Mouse (Mus musculus): ENCODE measurements around the gene Ptk7.

Ptk7 gene

DNA sequence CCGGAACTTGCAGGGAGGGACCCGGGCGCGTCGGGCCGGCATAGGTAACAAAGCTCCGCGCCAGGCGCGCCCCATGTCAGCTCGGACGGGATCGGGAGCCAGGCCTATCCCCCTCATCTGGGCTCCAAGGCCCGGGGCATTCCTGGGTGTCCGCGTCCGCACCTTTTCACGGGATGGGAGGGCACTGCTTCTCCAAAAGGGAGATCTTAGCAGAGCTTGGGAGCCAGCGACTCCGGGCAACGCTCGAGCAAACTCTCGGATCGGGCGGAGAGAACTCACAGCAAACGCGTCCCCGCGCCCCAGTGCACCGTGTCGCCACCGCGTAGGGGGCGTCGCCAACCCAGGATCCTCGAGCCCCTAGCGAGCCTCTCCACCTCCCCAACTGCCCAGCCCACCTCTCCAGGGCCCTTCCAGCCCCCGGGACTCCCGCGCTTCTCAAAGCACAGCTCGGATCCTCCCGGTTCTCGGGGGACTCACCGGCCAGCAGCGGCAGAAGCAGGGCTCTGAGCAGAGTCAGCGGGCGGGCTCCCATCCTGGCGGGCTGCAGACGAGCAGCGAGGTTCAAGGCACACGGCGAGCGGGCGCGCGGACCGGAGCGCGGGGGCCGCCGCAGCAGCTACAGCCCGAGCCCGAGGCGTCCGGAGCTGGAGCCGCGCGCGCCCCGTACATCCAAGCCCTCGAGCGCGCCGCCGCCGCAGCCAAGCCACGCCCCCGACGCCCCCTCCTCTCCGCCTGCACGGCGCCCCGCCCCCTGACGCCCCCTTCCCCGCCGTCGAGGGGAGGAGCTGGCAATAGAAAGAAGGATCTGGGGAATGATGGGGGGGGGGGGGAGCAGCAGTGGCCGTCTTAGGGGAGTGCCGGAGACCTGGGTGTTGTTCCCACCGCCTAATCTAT, at the start of gene Ptk7:
TSS of gene Ptk7 (minus strand) at position 714 of the 894 bp plus-strand sequence.
- DNase-seq = peak; percentile 96

DNA sequence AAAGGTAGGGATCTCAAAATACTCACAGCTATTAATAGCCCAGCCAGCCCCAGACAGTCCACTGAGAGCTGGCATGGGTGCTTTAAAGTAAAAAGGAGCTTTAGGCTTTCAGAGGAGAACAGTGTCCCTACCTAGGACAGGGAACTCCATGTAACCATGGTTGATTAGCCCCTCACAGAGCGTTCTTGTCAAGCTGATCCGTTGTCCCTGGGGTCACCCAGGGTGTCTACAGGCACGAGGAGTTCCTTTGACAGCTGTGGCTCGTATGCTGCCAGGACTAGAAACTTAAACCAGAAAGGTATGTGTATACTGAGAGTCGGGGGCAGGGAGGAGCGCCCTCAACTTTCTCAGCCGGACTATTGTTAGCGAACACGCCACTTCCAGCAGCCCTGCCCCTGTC, 49.6 kb upstream of the Ptk7 start:
- peak; percentile 96 for DNase-seq

- peak; percentile 95 for DNase-seq
Measured at GRCm38 (mm10) chr17:46678416-46678815, 49.1 kb upstream of the Ptk7 start, which contains the start of gene Mea1. TSS of gene Mea1 (plus strand) at chr17:46678793.

- DNase-seq = peak; percentile 96
Measured at GRCm38 (mm10) chr17:46674530-46675283, 45.4 kb upstream of the Ptk7 start.

DNA sequence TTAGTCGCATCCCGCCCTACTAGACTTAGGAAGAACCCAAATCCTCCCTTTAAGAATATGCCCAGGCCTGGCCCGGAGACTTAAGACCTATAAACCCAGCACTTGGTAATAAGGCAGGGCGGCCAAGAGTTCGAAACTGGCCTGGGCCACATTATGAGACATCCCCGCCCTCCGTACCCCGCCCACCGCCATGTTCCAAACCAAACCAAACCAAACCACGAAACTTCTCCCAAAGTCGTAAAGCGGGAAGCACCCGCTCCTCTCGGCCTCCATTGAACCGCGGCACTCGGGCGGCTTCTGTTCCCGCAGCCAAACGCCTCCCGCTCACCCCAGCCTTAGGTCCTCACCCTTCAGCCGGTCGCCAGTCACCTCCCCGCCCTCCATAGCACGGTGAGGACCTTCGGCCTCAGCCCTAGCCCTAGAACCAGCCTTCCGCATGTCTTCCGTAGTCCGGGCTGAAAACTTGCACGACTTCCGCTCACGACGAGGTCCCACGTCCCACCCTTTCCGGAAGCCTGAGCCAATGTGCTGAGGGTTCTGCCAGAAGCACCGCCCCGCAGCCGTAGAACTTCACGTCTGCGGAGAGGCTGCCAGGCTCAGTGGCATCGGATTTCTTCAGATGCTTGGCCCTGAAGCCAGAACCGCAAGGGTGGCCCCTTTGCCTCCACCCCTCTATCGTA, 44.7 kb upstream of the Ptk7 start, which contains the start of gene Rrp36:
TSS of gene Rrp36 (minus strand) at position 503 of the 680 bp plus-strand sequence.
- DNase-seq = peak; percentile 99

- peak; percentile 88 for DNase-seq
Measured at GRCm38 (mm10) chr17:46669911-46670310, 40.6 kb upstream of the Ptk7 start.

DNA sequence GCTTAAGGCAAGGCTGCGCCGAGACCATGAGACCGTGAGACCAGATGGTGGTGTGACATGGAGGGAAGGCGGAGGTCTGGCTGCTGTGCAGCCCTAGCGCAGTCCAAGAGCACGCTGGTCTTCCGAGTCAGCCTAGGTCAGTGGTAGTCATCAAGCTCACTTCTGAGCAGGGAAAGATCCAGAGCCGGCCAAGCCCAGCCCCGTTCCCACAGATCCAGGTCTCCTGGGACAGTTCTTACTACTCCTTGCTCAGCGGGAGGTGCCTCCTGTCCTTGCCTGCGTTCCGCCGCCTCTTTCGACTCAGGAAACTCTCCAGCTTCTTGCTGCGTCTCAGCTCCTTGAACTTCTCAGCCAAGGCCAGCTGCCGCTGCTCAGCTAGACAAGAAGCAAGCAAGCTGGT, 38.4 kb upstream of the Ptk7 start:
- peak; percentile 97 for DNase-seq

GRCm38 (mm10) chr17:46662730-46663129, 33.4 kb upstream of the Ptk7 start:
- peak; percentile 97 for DNase-seq

GRCm38 (mm10) chr17:46661981-46662380, 32.7 kb upstream of the Ptk7 start:
- DNase-seq = no peak

DNA sequence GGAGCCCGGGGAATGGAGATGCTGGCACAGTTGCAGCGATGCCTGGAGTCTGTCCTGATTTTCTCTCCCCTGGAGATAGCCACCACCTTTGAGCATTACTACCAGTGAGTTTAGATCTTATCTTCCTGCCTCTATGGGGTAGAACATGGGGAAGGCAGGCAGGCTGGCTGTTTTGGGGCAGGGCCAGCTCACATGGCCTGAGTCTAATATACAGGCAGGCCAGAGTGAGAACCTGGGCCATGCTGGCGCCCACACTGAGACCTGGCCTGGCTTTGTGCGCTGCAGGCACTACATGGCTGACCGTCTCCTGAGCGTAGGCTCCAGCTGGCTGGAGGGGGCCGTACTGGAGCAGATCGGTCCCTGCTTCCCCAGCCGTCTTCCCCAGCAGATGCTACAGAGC, 32.0 kb upstream of the Ptk7 start:
- DNase-seq = no peak

DNA sequence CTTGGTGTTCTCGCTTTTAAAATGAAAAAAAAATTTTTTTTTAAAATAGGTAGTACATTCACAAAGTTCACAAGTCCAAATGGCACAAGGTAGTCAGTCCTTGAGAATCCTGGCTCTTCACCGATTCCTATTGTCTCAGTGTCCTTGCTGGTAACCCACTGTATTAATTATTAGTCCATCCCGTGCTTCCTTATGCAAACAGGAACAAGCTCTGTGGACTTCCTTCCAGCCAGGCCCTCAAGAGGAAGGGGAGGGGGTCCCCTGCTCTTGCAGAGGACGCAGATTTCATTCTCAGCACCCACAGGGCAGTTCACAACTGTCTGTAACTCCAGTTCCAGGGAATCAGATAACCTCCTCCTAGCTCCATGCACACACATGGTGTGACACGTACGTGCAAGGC, 26.8 kb upstream of the Ptk7 start:
- no peak for DNase-seq

GRCm38 (mm10) chr17:46651755-46652547, 22.6 kb upstream of the Ptk7 start:
- DNase-seq = peak; percentile 95

DNA sequence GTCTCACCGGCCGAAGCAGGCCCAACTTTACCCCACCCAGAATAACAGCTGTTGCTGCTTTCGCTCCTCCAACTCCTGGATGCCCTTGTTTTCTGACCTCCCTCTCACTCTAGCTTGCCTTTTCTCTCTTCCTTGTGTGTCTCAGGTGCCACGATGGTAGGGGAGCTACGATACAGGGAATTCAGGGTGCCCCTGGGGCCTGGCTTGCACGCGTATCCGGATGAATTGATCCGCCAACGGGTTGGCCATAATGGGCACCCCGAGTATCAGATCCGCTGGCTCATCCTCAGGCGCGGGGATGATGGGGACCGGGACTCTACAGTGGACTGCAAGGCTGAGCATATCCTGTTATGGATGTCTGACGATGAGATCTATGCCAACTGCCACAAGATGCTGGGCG, 22.0 kb upstream of the Ptk7 start:
- DNase-seq = peak; percentile 94

- DNase-seq = peak; percentile 100
Measured at GRCm38 (mm10) chr17:46650232-46651031, 21.1 kb upstream of the Ptk7 start, which contains the start of gene Cul7. TSS of gene Cul7 (plus strand) at chr17:46650337.

DNA sequence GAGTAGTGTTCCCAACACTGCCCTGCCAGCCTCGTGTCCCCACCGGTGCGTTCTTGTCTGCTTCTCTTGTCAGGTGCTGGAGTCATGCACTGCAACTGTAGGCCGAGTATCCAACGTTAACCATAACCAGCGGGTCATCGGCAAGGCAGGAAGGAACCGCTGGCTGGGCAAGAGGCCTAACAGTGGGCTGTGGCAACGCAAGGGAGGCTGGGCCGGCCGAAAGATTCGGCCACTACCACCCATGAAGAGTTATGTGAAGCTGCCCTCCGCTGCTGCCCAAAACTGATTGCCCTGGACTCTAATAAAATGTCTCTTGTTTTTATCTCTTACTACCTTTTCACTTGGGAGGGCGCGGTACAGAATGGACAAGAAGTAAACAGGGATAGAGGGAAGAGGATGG, 20.5 kb upstream of the Ptk7 start:
- no peak for DNase-seq

- no peak for DNase-seq
Measured at GRCm38 (mm10) chr17:46648436-46648835, 19.1 kb upstream of the Ptk7 start.

GRCm38 (mm10) chr17:46647279-46647678, 18.0 kb upstream of the Ptk7 start:
- peak; percentile 90 for DNase-seq

DNA sequence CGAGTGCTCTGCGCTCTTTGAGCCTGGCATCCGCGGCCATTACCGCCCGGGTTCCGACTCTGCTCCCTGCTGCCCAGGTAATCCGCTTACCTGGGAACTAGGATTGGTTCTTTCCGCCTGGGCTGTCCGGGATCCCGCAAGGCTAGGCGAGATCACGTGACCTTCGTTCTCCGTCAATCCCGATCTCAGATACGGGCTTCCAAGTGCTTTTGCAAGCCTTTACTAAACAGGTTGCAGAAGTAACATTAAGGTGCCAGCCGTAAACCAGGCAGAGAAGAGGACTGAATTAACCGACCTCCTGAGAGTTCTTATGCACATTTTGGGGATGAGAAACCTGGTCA, 17.0 kb upstream of the Ptk7 start:
- DNase-seq = no peak

DNA sequence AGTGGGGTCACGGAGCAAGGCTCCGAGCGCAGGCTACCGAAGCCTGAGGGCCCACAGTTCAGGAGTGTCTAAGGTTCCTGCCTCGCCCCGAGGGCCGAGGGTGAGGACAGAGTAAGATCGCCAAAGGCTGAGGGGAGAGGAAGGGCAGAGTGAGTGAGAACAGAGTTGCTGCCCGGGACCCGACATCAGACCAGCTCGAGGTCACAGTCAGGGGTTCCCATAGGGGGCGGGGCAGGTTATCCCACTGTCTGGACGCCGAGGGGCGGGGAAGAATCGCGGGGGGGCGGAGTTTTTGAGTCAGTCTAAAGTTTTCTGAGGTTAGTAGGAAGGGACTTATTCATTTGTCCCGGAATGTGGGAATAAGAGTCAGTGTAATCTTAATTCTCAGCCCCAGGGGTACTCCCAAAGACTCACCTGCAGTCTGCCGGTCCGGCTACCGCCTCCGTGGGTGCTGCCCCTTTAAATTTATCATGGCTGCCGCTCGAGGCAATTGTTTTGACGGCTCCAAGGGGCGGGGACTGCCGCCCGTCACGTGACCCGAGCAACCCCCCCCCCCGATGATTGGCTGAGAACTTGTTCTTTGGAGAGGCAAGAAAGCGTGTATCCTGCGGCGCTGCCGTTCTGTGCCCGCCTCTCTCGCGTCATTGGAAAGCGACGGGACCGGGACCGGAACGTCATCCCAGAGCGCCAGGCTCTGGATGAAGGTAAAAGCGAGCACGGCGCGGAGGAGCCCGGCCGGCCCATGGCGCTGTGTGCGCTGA, 16.4 kb upstream of the Ptk7 start, which contains the start of the genes Klc4 and Mrpl2:
TSS of gene Klc4 (minus strand) at position 462 of the 761 bp plus-strand sequence.
TSS of gene Mrpl2 (plus strand) at position 669 of the 761 bp plus-strand sequence.
- DNase-seq = peak; percentile 100

DNA sequence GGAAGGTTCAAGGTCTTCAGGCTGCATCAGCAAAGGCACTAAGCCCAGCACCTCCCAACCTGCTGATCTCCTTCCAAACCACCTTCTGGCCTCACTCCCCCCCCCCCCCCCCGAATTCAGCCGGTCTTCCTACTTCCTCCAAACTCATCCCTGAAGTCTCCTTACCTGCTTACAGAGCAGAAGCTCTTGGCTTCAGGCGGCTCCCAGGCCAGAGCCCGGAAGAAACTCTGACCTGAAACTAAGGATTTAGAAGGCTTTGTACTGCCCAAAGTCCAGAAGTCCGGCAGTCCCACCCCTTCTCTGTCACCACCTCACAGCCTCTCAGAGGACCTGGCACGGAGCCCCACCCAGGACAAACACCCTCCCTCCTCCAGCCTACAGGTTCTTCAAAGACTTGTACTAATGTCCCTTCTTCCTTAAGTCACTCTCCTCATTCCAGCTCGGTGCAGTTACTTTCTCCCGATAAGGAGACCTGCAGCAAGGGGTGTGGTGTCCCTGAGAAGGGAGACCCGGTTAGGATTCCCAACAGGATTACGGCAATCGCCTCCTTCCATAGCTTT, 15.7 kb upstream of the Ptk7 start:
- DNase-seq = peak; percentile 96

All from heart, adult 11 months (tissue).